Mouse (Mus musculus): Measurements from ENCODE around the gene Gm38394. TPM values are rescaled to one million over a fixed set of nuclear protein-coding genes. Genes with fewer than 3 reads are reported as not detected.

Gene Gm38394
- polyA plus RNA-seq, 1 experiment from 2014 or later, result 3.2 TPM

- H3K4me2 ChIP-seq (ENCODE audit: low read depth, low read length), result no peak overlapping the region
- peaks cover 6% of the 10 kb centered on the region; the same call in 1 of the 2 replicates for H3K4me1 ChIP-seq (ENCODE audit: control insufficient read depth, insufficient read depth, low read length)
- no peaks in the 10 kb centered on the region for H3K27me3 ChIP-seq (replicated peaks; ENCODE audit: control insufficient read depth, insufficient read depth, low read length)
- no peak overlapping the region for H3K4me3 ChIP-seq (ENCODE audit: low read length)
- H3K9me3 ChIP-seq (ENCODE audit: control insufficient read depth, low read length), result no peaks in the 10 kb centered on the region
- ATAC-seq, result no peak
- no peaks in the 10 kb centered on the region; the same call in 1 of the 2 replicates for H3K36me3 ChIP-seq (ENCODE audit: control insufficient read depth, insufficient read depth, low read length)
- 82% methylated on average over 3 of the region's 3 CpGs for WGBS
- no peak overlapping the region for H3K27ac ChIP-seq (ENCODE audit: low read length)
- H3K9ac ChIP-seq (ENCODE audit: low read depth, low read length), result no peak overlapping the region
Observed at GRCm38 (mm10) chr1:133613817-133614216, 47.3 kb downstream of the Gm38394 start.

GRCm38 (mm10) chr1:133611436-133611835, 49.7 kb downstream of the Gm38394 start:
- WGBS, result 77% methylated on average over 1 of the region's 1 CpGs

DNA sequence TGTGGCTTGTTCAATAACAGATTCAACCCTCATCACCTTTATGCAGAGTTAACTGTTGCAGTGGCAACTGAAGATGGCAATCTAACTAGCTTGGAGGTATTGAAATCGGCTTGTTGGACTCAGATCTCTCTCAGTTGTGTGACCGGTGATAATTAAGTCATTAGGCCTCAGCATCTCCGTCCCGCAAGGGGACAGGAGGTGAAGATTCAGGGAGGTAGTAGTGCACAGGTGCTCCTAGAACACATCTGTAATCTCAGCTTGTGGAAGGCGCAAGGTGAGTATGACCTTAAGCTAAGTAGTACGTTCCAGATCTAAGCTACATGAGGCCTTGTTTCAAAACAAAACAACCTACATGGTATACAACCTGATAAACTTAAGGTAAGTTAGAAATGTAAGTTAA, 50.5 kb downstream of the Gm38394 start:
- H3K9ac ChIP-seq (ENCODE audit: low read depth, low read length), result no peak overlapping the region
- 0 out of 2 replicates have a peak, but pooled peaks cover 2% of the 10 kb centered on the region for H3K36me3 ChIP-seq (ENCODE audit: control insufficient read depth, insufficient read depth, low read length)
- H3K9me3 ChIP-seq (ENCODE audit: control insufficient read depth, low read length), result no peaks in the 10 kb centered on the region
- no peaks in the 10 kb centered on the region for H3K27me3 ChIP-seq (replicated peaks; ENCODE audit: control insufficient read depth, insufficient read depth, low read length)
- no peak overlapping the region for H3K4me2 ChIP-seq (ENCODE audit: low read depth, low read length)
- no peak overlapping the region for H3K4me3 ChIP-seq (ENCODE audit: low read length)
- peaks cover 8% of the 10 kb centered on the region; the same call in 1 of the 2 replicates for H3K4me1 ChIP-seq (ENCODE audit: control insufficient read depth, insufficient read depth, low read length)
- no peak overlapping the region for H3K27ac ChIP-seq (ENCODE audit: low read length)
- 56% methylated on average over 6 of the region's 6 CpGs for WGBS
- ATAC-seq, result peak; percentile 3; the same call in 1 of the 2 replicates

More at GRCm38 (mm10) chr1:133611436-133611835, 49.7 kb downstream of the Gm38394 start:
- Histone ChIP-seq H3K4me2 (ENCODE audit: low read depth, low read length) (no peak overlapping the region), H3K9ac (ENCODE audit: low read depth, low read length) (no peak overlapping the region), H3K4me1 (ENCODE audit: control insufficient read depth, insufficient read depth, low read length) (peaks cover 8% of the 10 kb centered on the region; the same call in 1 of the 2 replicates), H3K27me3 (replicated peaks; ENCODE audit: control insufficient read depth, insufficient read depth, low read length) (no peaks in the 10 kb centered on the region), H3K4me3 (ENCODE audit: low read length) (no peak overlapping the region), H3K9me3 (ENCODE audit: control insufficient read depth, low read length) (no peaks in the 10 kb centered on the region), H3K27ac (ENCODE audit: low read length) (no peak overlapping the region), H3K36me3 (ENCODE audit: control insufficient read depth, insufficient read depth, low read length) (0 out of 2 replicates have a peak, but pooled peaks cover 2% of the 10 kb centered on the region)
- no peak for ATAC-seq

DNA sequence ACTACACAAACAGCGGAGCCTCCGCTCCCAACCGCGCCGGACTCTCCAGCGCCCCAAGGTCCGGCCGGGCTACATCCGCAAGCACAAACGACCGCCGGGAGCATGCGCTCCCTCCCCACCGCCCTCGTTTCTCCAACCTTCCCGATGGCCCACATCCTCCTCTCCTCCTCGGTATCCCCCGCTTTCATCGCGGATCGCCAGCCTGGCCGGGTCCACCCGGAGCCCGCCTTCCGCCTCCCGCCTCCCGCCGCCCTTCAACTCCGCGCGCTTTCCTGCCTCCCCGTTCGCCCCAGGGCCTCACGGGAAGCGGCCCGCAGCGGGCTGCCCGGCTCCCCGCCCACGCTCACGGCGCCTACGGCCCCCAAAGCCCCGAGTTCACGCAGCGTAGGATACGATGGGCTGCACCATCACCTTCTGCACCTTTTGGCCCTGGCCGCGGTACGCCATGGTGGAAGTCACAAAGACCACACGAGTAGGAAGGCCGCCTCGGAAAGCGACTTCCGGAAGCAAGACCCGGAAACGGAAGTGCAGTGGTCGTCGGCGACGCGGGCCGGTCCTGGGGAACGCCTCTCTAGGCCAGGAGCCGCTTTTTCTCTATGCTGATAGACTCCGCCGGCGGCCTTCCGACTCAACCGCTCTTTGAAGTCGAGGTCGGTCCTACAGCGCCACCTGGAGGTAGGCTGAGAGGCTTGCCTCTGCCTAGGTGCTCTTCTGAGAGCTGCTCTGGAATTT, 51.2 kb downstream of the Gm38394 start, which contains the start of gene Snrpe:
TSS of gene Snrpe (minus strand) at position 521 of the 732 bp plus-strand sequence.
- ATAC-seq, result peak; percentile 98
- under 1% methylated on average over 73 of the region's 73 CpGs for WGBS
- Histone ChIP-seq H3K27ac (ENCODE audit: low read length) (peak within 1 kb of the TSS; percentile 91), H3K4me3 (ENCODE audit: low read length) (peak within 1 kb of the TSS; percentile 89), H3K4me1 (ENCODE audit: control insufficient read depth, insufficient read depth, low read length) (peaks cover 8% of the 10 kb centered on the region; the same call in 1 of the 2 replicates), H3K9me3 (ENCODE audit: control insufficient read depth, low read length) (no peaks in the 10 kb centered on the region), H3K36me3 (ENCODE audit: control insufficient read depth, insufficient read depth, low read length) (0 out of 2 replicates have a peak, but pooled peaks cover 2% of the 10 kb centered on the region), H3K9ac (ENCODE audit: low read depth, low read length) (peak within 1 kb of the TSS; percentile 94), H3K27me3 (replicated peaks; ENCODE audit: control insufficient read depth, insufficient read depth, low read length) (no peaks in the 10 kb centered on the region), H3K4me2 (ENCODE audit: low read depth, low read length) (peak within 1 kb of the TSS; percentile 69)

- 0 out of 2 replicates have a peak, but pooled peaks cover 2% of the 10 kb centered on the region for H3K4me1 ChIP-seq (ENCODE audit: control insufficient read depth, insufficient read depth, low read length)
- no peak overlapping the region for H3K9ac ChIP-seq (ENCODE audit: low read depth, low read length)
- WGBS, result 89% methylated on average over 4 of the region's 4 CpGs
- H3K4me3 ChIP-seq (ENCODE audit: low read length), result no peak overlapping the region
- no peak for ATAC-seq
- no peaks in the 10 kb centered on the region for H3K27me3 ChIP-seq (replicated peaks; ENCODE audit: control insufficient read depth, insufficient read depth, low read length)
- no peaks in the 10 kb centered on the region for H3K9me3 ChIP-seq (ENCODE audit: control insufficient read depth, low read length)
- peaks cover 9% of the 10 kb centered on the region for H3K36me3 ChIP-seq (ENCODE audit: control insufficient read depth, insufficient read depth, low read length)
- no peak overlapping the region for H3K4me2 ChIP-seq (ENCODE audit: low read depth, low read length)
- H3K27ac ChIP-seq (ENCODE audit: low read length), result no peak overlapping the region
Observed at GRCm38 (mm10) chr1:133603174-133603573, 57.9 kb downstream of the Gm38394 start.

GRCm38 (mm10) chr1:133596298-133597007, 64.7 kb downstream of the Gm38394 start:
- no peak for ATAC-seq
- Histone ChIP-seq H3K27ac (ENCODE audit: low read length) (no peak overlapping the region), H3K4me1 (ENCODE audit: control insufficient read depth, insufficient read depth, low read length) (no peaks in the 10 kb centered on the region), H3K9ac (ENCODE audit: low read depth, low read length) (no peak overlapping the region), H3K36me3 (ENCODE audit: control insufficient read depth, insufficient read depth, low read length) (no peaks in the 10 kb centered on the region), H3K27me3 (replicated peaks; ENCODE audit: control insufficient read depth, insufficient read depth, low read length) (no peaks in the 10 kb centered on the region), H3K4me3 (ENCODE audit: low read length) (no peak overlapping the region), H3K4me2 (ENCODE audit: low read depth, low read length) (no peak overlapping the region), H3K9me3 (ENCODE audit: control insufficient read depth, low read length) (no peaks in the 10 kb centered on the region)
- 16% methylated on average over 4 of the region's 4 CpGs for WGBS

DNA sequence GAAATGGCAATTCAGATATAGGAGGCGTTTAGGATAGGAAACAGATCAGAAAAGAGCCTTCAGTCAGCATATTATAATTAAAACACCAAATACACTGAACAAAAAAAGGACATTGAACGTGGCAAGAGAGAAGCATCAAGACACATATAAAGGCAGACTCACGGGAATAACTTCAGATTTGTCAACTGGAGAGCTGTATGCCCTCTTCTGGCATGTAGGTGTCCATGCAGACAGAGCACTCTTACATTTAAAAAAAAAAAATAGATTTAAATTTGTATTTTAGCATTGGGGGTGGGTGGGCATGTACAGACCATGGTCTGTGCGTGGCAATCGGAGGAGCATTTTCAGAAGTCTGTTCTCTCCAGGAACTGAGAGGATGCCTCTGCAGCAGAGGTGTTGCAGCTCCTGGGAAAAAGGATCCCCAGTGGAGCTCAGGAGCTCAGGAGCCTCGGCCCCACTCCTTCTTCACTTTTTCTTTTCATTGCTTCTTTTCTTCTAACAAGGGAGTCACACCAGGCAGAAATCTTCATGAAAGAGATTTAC, 75.1 kb downstream of the Gm38394 start:
- Histone ChIP-seq H3K4me3 (ENCODE audit: low read length) (no peak overlapping the region), H3K4me1 (ENCODE audit: control insufficient read depth, insufficient read depth, low read length) (no peaks in the 10 kb centered on the region), H3K4me2 (ENCODE audit: low read depth, low read length) (no peak overlapping the region), H3K27me3 (replicated peaks; ENCODE audit: control insufficient read depth, insufficient read depth, low read length) (no peaks in the 10 kb centered on the region), H3K9ac (ENCODE audit: low read depth, low read length) (no peak overlapping the region), H3K9me3 (ENCODE audit: control insufficient read depth, low read length) (no peaks in the 10 kb centered on the region), H3K27ac (ENCODE audit: low read length) (no peak overlapping the region), H3K36me3 (ENCODE audit: control insufficient read depth, insufficient read depth, low read length) (no peaks in the 10 kb centered on the region)
- ATAC-seq, result no peak
- 76% methylated on average over 6 of the region's 6 CpGs for WGBS

DNA sequence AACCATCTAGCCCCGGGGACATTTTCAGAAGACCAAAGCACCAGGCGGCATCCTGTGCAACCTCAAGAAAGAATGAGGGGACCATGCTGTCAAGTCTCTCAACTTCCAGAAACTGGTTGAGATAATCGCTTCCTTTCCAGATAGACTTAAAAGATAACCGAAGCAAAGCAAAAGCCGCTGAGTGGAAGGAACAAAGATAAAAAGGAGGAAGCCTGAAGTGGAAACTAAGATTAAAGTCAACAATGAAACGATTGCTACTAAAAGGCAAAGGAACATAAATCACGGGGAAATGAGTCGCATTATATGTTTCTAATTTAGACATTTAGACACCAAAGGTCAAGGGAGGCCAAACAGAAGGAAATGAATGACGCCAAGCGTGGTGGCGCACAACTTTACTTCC, 89.8 kb downstream of the Gm38394 start:
- no peak for ATAC-seq
- no peak overlapping the region for H3K4me2 ChIP-seq (ENCODE audit: low read depth, low read length)
- H3K9ac ChIP-seq (ENCODE audit: low read depth, low read length), result no peak overlapping the region

More for the DNA sequence above, 89.8 kb downstream of the Gm38394 start:
- no peaks in the 10 kb centered on the region for H3K36me3 ChIP-seq (ENCODE audit: control insufficient read depth, insufficient read depth, low read length)
- 68% methylated on average over 11 of the region's 11 CpGs for WGBS
- H3K4me1 ChIP-seq (ENCODE audit: control insufficient read depth, insufficient read depth, low read length), result no peaks in the 10 kb centered on the region
- no peak overlapping the region for H3K27ac ChIP-seq (ENCODE audit: low read length)
- no peaks in the 10 kb centered on the region for H3K27me3 ChIP-seq (replicated peaks; ENCODE audit: control insufficient read depth, insufficient read depth, low read length)
- H3K9me3 ChIP-seq (ENCODE audit: control insufficient read depth, low read length), result peaks cover 3% of the 10 kb centered on the region; the same call in 1 of the 2 replicates
- H3K4me3 ChIP-seq (ENCODE audit: low read length), result no peak overlapping the region

Data from intestine, embryonic 16.5 days (tissue).